16 mouse cellular contexts compared by ENCODE assay signal in the genomic region with DNA sequence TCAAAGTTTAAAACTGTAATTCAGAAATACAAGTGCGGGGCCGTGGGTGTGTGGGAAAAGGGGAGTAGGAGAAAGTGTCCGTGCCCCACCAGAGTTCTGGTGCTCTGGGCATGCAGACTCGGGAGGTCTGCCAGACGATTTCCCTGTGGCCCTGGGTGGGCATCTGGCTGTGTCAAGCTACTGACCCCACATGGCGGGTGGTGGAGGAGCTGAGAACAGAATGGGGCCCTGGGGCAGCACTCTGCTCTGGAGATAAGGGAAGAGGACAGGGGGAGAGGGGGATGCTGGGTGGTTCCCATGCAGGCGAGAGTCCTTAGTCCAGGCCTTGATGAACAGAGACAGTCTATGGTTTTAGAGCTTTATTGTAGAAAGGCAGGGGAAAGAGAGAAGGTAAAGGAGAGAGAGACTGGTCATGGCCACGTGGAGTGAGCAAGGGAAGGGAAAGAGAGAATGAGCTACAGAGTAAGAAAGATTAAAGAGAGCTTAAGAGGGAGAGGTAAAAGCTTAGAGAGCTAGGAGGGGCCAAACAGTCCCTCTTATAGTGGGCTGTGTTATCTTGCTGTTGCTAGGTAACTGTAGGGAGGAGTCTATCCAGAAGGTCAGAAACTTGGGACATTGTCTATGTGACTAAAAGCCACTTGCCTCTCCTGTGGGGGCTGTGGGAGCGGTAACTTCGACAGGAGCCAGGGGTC.
A peak's percentile ranks its signal among the peaks of the same experiment; 100 is the strongest.
DNase-seq lines count a peak whose midpoint lies in the region; ATAC-seq and TF ChIP-seq lines count a peak whose summit lies in the region.
"Had no signal": no experiment of that assay in that cellular context is flagged by ENCODE, and none has a peak within 500 bp of the region (broad histone marks: within the 10 kb centered on the region; RNA-seq: fewer than 3 reads in every experiment).

No protein-coding gene starts in this region.

- no peak for TF ChIP-seq CTCF in lung, postnatal 0 days (IDR thresholded peaks at IDR 0.05)
- TF ChIP-seq CTCF in lung, adult 2 months (IDR thresholded peaks at IDR 0.05; ENCODE audit: insufficient read depth, low read length) = no peak

- peaks cover 6 to 9% of the 10 kb centered on the region in 2 experiments; a peak in 3 of 4 replicates for H3K4me1 ChIP-seq in heart, embryonic 14.5 days (ENCODE audit: control insufficient read depth in 2 of 2, insufficient read depth in 2 of 2, low read length in 2 of 2)
- H3K4me1 ChIP-seq in lung, postnatal 0 days (ENCODE audit: insufficient read depth, low read depth, low read length) = no peaks in the 10 kb centered on the region
- H3K4me1 ChIP-seq in lung, adult 2 months (ENCODE audit: control insufficient read depth, insufficient read depth, low read length) = no peaks in the 10 kb centered on the region
- no peaks in the 10 kb centered on the region for H3K4me1 ChIP-seq in intestine, embryonic 14.5 days (replicated peaks; ENCODE audit: control insufficient read depth, insufficient read depth, low read length)

- H3K36me3 ChIP-seq in heart, embryonic 14.5 days (ENCODE audit: control insufficient read depth, insufficient read depth, low read length) = no peaks in the 10 kb centered on the region
- no peaks in the 10 kb centered on the region for H3K36me3 ChIP-seq in lung, postnatal 0 days (ENCODE audit: insufficient read depth, low read length)
- H3K36me3 ChIP-seq in intestine, embryonic 14.5 days (ENCODE audit: control insufficient read depth, insufficient read depth, low read length) = no peaks in the 10 kb centered on the region
- H3K36me3 ChIP-seq: embryonic facial prominence, embryonic 12.5 days; forebrain, embryonic 10.5 days; limb, embryonic 15.5 days; midbrain, embryonic 12.5 days had no signal

- no peak for DNase-seq in heart, adult 11 months
- no peak for DNase-seq in lung, postnatal 0 days (ENCODE audit: low spot score)
- DNase-seq in lung, adult 2 months = no peak
- DNase-seq in intestine, embryonic 14.5 days (ENCODE audit: low spot score) = no peak
- peak; percentile 28 for DNase-seq in retina, embryonic 14.5 days (ENCODE audit: low spot score)
- no peak for DNase-seq in right cerebral cortex, postnatal 36 days (ENCODE audit: low spot score in 2 of 2)
- no peak for DNase-seq in left cerebral cortex, postnatal 10 days (ENCODE audit: extremely low spot score in 1 of 2, low spot score in 2 of 2)
- DNase-seq: cerebellum, adult 9-10 months; kidney, postnatal 25 days; layer of hippocampus, postnatal 36 days; thymus, postnatal 4 days had no signal

- no peaks in the 10 kb centered on the region for H3K9me3 ChIP-seq in heart, embryonic 14.5 days (ENCODE audit: control insufficient read depth, low read length)
- no peaks in the 10 kb centered on the region for H3K9me3 ChIP-seq in lung, postnatal 0 days (ENCODE audit: low read length)
- H3K9me3 ChIP-seq in intestine, embryonic 14.5 days (ENCODE audit: control insufficient read depth, low read length) = no peaks in the 10 kb centered on the region
- H3K9me3 ChIP-seq: embryonic facial prominence, embryonic 12.5 days; forebrain, embryonic 10.5 days; limb, embryonic 15.5 days; midbrain, embryonic 12.5 days had no signal

- no peak overlapping the region for H3K4me3 ChIP-seq in heart, embryonic 14.5 days (ENCODE audit: control insufficient read depth in 1 of 2, insufficient read depth in 1 of 2, low read depth in 1 of 2, low read length in 2 of 2)
- H3K4me3 ChIP-seq in lung, postnatal 0 days (ENCODE audit: low read depth, low read length) = no peak overlapping the region
- no peak overlapping the region for H3K4me3 ChIP-seq in lung, adult 2 months (replicated peaks; ENCODE audit: extremely low read depth, low read depth, low read length)
- no peak overlapping the region for H3K4me3 ChIP-seq in intestine, embryonic 14.5 days (ENCODE audit: low read depth, low read length)
- H3K4me3 ChIP-seq: embryonic facial prominence, embryonic 12.5 days; forebrain, embryonic 10.5 days; limb, embryonic 15.5 days; midbrain, embryonic 12.5 days had no signal

- intact Hi-C loops in left cerebral cortex, postnatal 10 days (cut with DNase I) = no loop called here

- ATAC-seq in heart, embryonic 14.5 days (ENCODE audit: insufficient number of reproducible peaks, insufficient read depth, low FRiP score, low read depth) = peak; percentile 50; the same call in 1 of the 2 replicates
- ATAC-seq in lung, postnatal 0 days = peak; percentile 50
- peak; percentile 65; the same call in 1 of the 2 replicates for ATAC-seq in intestine, embryonic 14.5 days (replicated peaks; ENCODE audit: low FRiP score, low TSS enrichment, low read depth)

- H3K27ac ChIP-seq in heart, embryonic 14.5 days (replicated peaks in 1 of 2; ENCODE audit: control insufficient read depth in 1 of 2, insufficient read depth in 1 of 2, low read depth in 2 of 2, low read length in 2 of 2) = no peak overlapping the region; a peak in 1 of 4 replicates
- H3K27ac ChIP-seq in lung, postnatal 0 days (ENCODE audit: low read length) = no peak overlapping the region
- no peak overlapping the region for H3K27ac ChIP-seq in intestine, embryonic 14.5 days (ENCODE audit: low read depth)
- H3K27ac ChIP-seq: embryonic facial prominence, embryonic 12.5 days; forebrain, embryonic 10.5 days; limb, embryonic 15.5 days; midbrain, embryonic 12.5 days had no signal

- no peak for TF ChIP-seq EP300 in lung, postnatal 0 days (IDR thresholded peaks at IDR 0.05)

- no peak overlapping the region for H3K9ac ChIP-seq in heart, embryonic 14.5 days (ENCODE audit: low read length)
- no peak overlapping the region for H3K9ac ChIP-seq in lung, postnatal 0 days (replicated peaks; ENCODE audit: low read depth)
- no peak overlapping the region for H3K9ac ChIP-seq in intestine, embryonic 14.5 days (ENCODE audit: low read length)
- H3K9ac ChIP-seq: embryonic facial prominence, embryonic 12.5 days; limb, embryonic 15.5 days; midbrain, embryonic 12.5 days had no signal

- H3K27me3 ChIP-seq in heart, embryonic 14.5 days (ENCODE audit: control insufficient read depth, insufficient read depth, low read length) = no peaks in the 10 kb centered on the region
- no peaks in the 10 kb centered on the region for H3K27me3 ChIP-seq in lung, postnatal 0 days (replicated peaks; ENCODE audit: insufficient read depth, low read length)
- H3K27me3 ChIP-seq in intestine, embryonic 14.5 days (replicated peaks; ENCODE audit: control insufficient read depth, insufficient read depth, low read length) = no peaks in the 10 kb centered on the region
- H3K27me3 ChIP-seq: embryonic facial prominence, embryonic 12.5 days; midbrain, embryonic 12.5 days had no signal

- TF ChIP-seq POLR2A in lung, adult 2 months (IDR thresholded peaks at IDR 0.05; ENCODE audit: borderline replicate concordance, extremely low read depth, low read depth, low read length) = no peak

- WGBS in heart, embryonic 14.5 days = 27% methylated on average over 10 of the region's 10 CpGs
- WGBS in lung, postnatal 0 days = 32% methylated on average over 10 of the region's 10 CpGs
- WGBS in lung, adult 2 months = 48% methylated on average over 10 of the region's 10 CpGs
- WGBS in intestine, embryonic 14.5 days = 45% methylated on average over 10 of the region's 10 CpGs

- peak overlapping the region; percentile 40 for H3K4me2 ChIP-seq in heart, embryonic 14.5 days (ENCODE audit: low read length)
- no peak overlapping the region for H3K4me2 ChIP-seq in lung, postnatal 0 days (replicated peaks; ENCODE audit: low read depth, low read length)
- H3K4me2 ChIP-seq in intestine, embryonic 14.5 days (ENCODE audit: low read length) = no peak overlapping the region
- H3K4me2 ChIP-seq: embryonic facial prominence, embryonic 12.5 days; limb, embryonic 15.5 days; midbrain, embryonic 12.5 days had no signal
